Mouse (Mus musculus) left cerebral cortex, adult 18-20 months (tissue): ENCODE results near the gene Myh3. TPM values are rescaled to one million over a fixed set of nuclear protein-coding genes. Genes with fewer than 3 reads are reported as not detected.

Source experiments
- DNase-seq, 2 experiments: peaks; one replicate each; pipeline ENCODE4 v3.0.0; 2021 to 2022; ENCODE audit warnings: low spot score in 2 of 2, mixed read lengths in 1 of 2
- long read RNA-seq, 2 experiments: library from polyadenylated mRNA; stranded (forward); transcript quantifications; one replicate each; pipeline ENCODE4 v2.0.0; 2021
- total RNA-seq, 2 experiments: library from RNA; stranded (reverse); gene quantifications; 2 replicates each; pipeline ENCODE4 v1.2.3; 2021

The Myh3 gene
- total RNA-seq = 1 to 10 TPM; 4.1 to 4.2 TPM
- long read RNA-seq, experiment 1, partial matches to known transcripts = 14 of 15 reads
- long read RNA-seq, experiment 1, other reads (novel, unspliced or antisense) = 1 of 15 reads
- long read RNA-seq, experiment 2, partial matches to known transcripts = 0 of 1 reads
- long read RNA-seq, experiment 2, other reads (novel, unspliced or antisense) = 1 of 1 reads

GRCm38 (mm10) chr11:67078000-67078399 is at the start of gene Myh3:
Gene Myh3 (plus strand): TSS chr11:67078300.
- DNase-seq = no peak

- no peak for DNase-seq
Observed at GRCm38 (mm10) chr11:67030904-67031602, 47.0 kb upstream of the Myh3 start.

- DNase-seq = no peak
Observed at GRCm38 (mm10) chr11:67031603-67031915, 46.5 kb upstream of the Myh3 start.

- DNase-seq = no peak
Observed at GRCm38 (mm10) chr11:67034775-67035485, 43.2 kb upstream of the Myh3 start.

GRCm38 (mm10) chr11:67036229-67036628 is 41.9 kb upstream of the Myh3 start:
- DNase-seq = no peak

- DNase-seq = no peak
Observed at GRCm38 (mm10) chr11:67036892-67037291, 41.2 kb upstream of the Myh3 start.

DNA sequence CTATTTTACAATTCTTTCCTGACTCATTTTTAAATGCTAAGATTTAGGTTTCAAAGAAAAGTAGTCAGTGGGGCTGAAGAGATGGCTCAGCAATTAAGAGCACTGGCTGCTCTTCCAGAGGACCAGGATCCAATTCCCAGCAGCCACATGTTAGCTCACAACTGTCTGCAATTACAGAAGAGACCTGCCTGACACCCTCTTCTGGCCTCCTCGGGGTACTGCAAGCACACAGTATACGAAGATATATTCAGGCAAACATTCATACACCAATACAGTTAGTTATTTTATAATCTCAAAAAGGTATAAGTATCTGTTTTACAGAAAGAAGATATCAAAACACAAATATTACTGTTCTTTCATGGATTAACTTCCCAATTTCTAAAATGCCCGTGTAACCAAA is 38.3 kb upstream of the Myh3 start:
- DNase-seq = no peak

DNA sequence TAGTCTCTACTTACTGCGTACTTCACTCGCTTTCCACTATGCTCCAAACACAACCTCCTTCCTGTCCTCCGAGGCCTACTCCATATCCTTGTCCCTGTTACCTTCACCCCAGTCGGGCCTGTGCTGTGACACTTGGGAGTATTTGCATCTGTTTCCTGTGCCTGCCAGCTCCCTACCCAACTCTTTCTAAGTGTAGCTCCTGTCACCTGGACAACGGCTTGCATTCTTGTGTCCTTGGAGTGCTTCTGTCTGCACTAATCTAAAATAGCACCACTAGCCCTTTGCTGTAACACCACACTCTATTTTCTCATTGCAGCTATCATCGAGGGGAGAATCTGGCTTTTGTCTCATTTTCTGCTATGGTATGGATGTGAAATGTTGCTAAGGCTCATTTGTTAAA is 37.6 kb upstream of the Myh3 start:
- no peak for DNase-seq

- DNase-seq = no peak
Observed at GRCm38 (mm10) chr11:67043007-67043406, 35.1 kb upstream of the Myh3 start.

DNA sequence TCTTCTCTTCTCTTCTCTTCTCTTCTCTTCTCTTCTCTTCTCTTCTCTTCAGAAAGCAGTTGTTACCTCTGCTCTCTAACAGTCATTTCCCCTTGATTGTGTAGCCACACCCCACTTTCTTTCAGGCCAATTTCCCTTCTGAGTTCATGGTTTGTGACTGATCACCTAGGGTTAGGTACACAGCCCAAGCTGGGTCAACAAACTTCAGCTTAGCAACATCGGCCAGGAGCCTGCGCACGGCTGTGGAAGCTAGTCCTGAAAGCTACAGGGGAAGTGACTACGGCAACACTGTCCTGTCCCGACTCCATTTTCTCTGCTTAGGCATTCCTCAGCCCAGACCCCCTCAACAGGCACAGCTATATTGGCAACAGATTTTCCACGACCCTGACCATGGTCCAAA is 33.1 kb upstream of the Myh3 start:
- DNase-seq = no peak

GRCm38 (mm10) chr11:67047199-67047598 is 30.9 kb upstream of the Myh3 start:
- DNase-seq = no peak

- DNase-seq = no peak
Observed at GRCm38 (mm10) chr11:67048496-67048895, 29.6 kb upstream of the Myh3 start.

GRCm38 (mm10) chr11:67049256-67049655 is 28.8 kb upstream of the Myh3 start:
- DNase-seq = no peak

GRCm38 (mm10) chr11:67051676-67052320 is 26.3 kb upstream of the Myh3 start:
- DNase-seq = no peak

- DNase-seq = peak; percentile 86 to 91
Observed at GRCm38 (mm10) chr11:67052321-67052952, 25.7 kb upstream of the Myh3 start, which contains the start of the genes Adprm and Sco1. Gene Adprm (minus strand): TSS chr11:67052594. Gene Sco1 (plus strand): TSS chr11:67052670.

DNA sequence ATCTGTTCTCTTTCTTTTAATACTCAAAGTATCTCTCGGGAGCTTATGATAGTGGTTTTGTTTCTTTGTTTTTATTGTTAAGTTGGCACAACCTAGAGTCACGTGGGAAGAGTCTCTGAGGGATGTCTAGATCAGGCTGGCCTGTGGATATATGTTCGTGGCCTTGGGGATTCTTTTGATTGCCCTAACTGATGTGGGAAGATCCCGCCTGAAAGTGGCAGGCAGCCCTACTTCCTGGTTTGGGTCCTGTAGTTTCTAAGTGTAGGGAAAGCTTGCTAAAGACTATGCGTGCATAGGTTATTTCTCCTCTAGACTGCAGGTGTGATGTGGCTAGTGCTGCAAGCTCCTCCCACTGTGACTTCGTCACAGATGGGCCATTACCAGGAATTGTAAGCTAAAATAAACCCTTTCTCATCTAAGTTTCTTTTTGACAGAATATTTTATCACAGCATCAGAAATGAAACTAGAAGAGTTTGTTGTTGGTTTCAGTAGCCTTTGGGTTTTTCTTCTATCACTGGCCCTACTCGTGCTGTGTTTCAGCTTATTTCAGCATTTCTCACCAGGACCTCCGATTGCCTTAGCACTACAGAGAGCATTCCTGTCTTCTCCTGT is 23.2 kb upstream of the Myh3 start:
- no peak for DNase-seq

GRCm38 (mm10) chr11:67061311-67061710 is 16.8 kb upstream of the Myh3 start:
- DNase-seq = no peak

DNA sequence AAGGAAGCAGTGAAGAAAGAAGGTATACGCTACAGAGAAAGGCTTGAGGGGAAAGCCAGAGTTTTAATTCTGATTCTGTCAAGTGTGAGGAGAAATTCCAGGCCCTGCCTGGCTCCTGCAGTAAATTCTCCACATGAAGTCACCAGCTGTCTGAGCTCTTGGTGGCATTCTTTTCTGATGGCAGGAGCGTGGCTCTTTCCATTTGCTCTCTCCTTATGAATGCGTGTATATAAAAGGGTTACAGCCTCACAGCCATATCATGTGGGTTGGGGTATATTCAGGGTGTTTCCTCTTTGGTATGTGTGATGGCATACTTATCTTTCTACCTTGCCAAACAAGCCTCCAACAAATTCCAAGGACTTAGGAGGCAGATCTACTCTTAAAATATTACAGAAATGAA is 15.4 kb upstream of the Myh3 start:
- peak in 1 of 2 experiments; percentile 16 for DNase-seq

DNA sequence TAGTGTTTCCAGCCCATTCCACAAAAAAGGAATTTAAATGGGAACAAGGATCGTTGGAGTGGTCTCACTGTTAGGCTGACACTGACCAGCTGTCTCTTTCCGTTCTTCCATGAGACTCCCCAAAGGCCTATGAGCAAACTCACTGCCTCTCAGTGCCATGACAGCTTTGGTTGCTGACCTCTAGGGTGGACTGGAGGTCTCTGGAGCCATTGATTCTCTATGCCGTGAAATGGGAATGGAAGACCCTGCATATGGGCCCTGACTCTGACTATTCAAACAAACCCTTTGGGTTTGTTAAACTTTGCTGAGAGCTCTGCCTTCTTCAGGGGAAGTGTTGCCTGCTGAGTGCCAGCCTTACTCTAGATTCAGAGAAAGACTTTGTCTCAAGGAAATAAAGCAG is 10.4 kb upstream of the Myh3 start:
- DNase-seq = no peak

DNA sequence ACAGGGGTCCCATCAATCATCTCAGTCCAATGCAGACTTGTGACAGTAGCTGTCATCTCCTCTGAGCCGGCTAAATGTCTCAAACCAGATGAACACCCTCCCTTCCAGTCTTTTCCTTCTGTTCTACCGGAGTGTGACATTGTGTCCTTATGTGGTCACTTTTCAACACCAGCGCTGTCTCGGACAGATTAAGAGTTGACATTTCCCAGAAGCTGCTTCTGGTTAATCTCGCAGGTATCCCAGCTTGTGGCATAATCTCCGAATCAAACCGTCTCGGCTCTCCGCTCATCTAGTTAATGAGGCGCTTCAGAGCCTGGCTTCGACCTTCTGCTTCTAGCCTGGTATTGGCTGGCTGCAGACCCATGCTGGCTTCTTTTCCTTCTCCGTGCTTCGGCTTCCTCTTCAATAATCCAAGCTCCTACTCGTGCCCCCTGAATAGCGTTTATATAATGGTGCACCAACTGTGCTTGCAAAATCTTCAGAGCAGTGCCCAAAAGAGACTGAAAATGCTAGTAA is 5.4 kb upstream of the Myh3 start:
- no peak for DNase-seq

DNA sequence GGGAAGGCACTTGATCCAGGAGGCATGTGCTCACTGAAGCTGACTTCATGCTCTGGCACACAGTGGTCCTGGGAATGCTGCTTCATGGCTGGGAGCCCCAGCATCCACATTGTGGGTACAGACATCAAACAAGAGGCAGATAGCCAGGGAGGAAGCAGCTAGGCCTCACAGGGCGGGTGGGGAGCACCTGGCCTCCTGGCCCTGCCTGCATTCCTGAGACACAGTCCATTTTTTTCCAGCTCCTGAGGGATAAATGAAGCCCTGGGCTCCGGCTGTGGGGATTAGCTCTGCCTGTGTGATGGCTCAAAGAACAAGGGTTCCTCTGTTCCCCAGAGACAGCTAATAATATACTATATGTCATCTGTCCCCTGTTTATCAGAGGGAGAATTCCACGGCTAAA is 3.1 kb upstream of the Myh3 start:
- DNase-seq = no peak
